Mouse (Mus musculus) heart, postnatal 0 days (tissue): ENCODE data around the gene Lamp1. TPM values are rescaled to one million over a fixed set of nuclear protein-coding genes. Genes with fewer than 3 reads are reported as not detected.

Experiments
- ATAC-seq: fragments of 200-750 bp; cut with Nextera tagmentation; 2 replicates; pipeline ENCODE4 v1.8.0; 2017; ENCODE audit warnings: low read depth, moderate number of reproducible peaks, moderate library complexity; ENCODE audit not compliant: insufficient read depth
- DNase-seq: peaks from one replicate; pipeline ENCODE4 v3.0.0-alpha.2; 2016; ENCODE audit warnings: low spot score
- H3K27ac ChIP-seq: fragments of 300-500 bp; sonication (generic); 2 replicates; pipeline ENCODE4 v1.5.1; 2014; ENCODE audit warnings: low read depth, mild to moderate bottlenecking
- H3K27me3 ChIP-seq: fragments of 300-500 bp; sonication (generic); 2 replicates; pipeline ENCODE4 v1.6.1; 2014; ENCODE audit warnings: low read length, mixed read lengths; ENCODE audit not compliant: control insufficient read depth, insufficient read depth
- H3K36me3 ChIP-seq: fragments of 300-500 bp; sonication (generic); replicated peaks from 2 replicates; pipeline ENCODE4 v1.6.1; 2014; ENCODE audit warnings: low read length, mixed read lengths; ENCODE audit not compliant: control insufficient read depth, insufficient read depth
- H3K4me1 ChIP-seq: fragments of 300-500 bp; sonication (generic); 2 replicates; pipeline ENCODE4 v1.6.1; 2014; ENCODE audit warnings: antibody characterized with exemption; ENCODE audit not compliant: control insufficient read depth, insufficient read depth
- H3K4me2 ChIP-seq: fragments of 300-500 bp; sonication (generic); 2 replicates; pipeline ENCODE4 v1.6.1; 2014; ENCODE audit warnings: low read depth, mild to moderate bottlenecking, low read length, moderate library complexity
- H3K4me3 ChIP-seq: fragments of 300-500 bp; sonication (generic); 2 replicates; pipeline ENCODE4 v1.5.1; 2014; ENCODE audit warnings: low read depth, low read length
- H3K9ac ChIP-seq: fragments of 300-500 bp; sonication (generic); replicated peaks from 2 replicates; pipeline ENCODE4 v1.6.1; 2014; ENCODE audit warnings: low read depth, low read length, mixed read lengths
- H3K9me3 ChIP-seq: fragments of 300-500 bp; sonication (generic); replicated peaks from 2 replicates; pipeline ENCODE4 v1.6.1; 2016; ENCODE audit warnings: low read length; ENCODE audit not compliant: control insufficient read depth
- CTCF ChIP-seq: IDR thresholded peaks from 2 replicates; pipeline ENCODE4 v1.5.1; 2016; ENCODE audit warnings: antibody characterized with exemption, control low read depth, low read depth
- EP300 ChIP-seq: IDR thresholded peaks from 2 replicates; pipeline ENCODE4 v1.6.1; 2016; ENCODE audit warnings: antibody characterized with exemption, low read depth
- WGBS: fragments of 180-500 bp; shearing (Covaris S2); extraction: QIAGEN DNeasy Blood & Tissue Kit; methylation state at CpG from one replicate; pipeline ENCODE4 v1.1.7; 2014; 5-methylcytosine and 5-hydroxymethylcytosine counted together
- polyA plus RNA-seq: library from polyadenylated mRNA; unstranded; fragments of >200 nt; fragmentation: Nextera tagmentation; extraction: Ambion mirVana; gene quantifications from 2 replicates; pipeline ENCODE4 v1.2.1, GENCODE M21; 2015
- total RNA-seq: library from RNA; depleted of rRNA; stranded (reverse); fragments of >200 nt; gene quantifications from 2 replicates; pipeline ENCODE4 v1.2.3, GENCODE M21; 2014; ENCODE audit warnings: low replicate concordance

Gene Lamp1
- total and polyA plus RNA-seq, 2 experiments from 2014 or later, result 267 to 327 TPM

- H3K27me3 ChIP-seq, result no peaks in the 10 kb centered on the region
- H3K4me3 ChIP-seq, result no peak overlapping the region
- peaks cover 10% of the 10 kb centered on the region for H3K36me3 ChIP-seq
- H3K27ac ChIP-seq, result peak overlapping the region; percentile 56
- 36% methylated on average over 18 of the region's 18 CpGs for WGBS
- H3K4me1 ChIP-seq, result peaks cover 24% of the 10 kb centered on the region
- TF ChIP-seq CTCF (no peak), EP300 (no peak)
- no peaks in the 10 kb centered on the region for H3K9me3 ChIP-seq
- ATAC-seq, result peak; percentile 44; the same call in 1 of the 2 replicates
- 0 out of 2 replicates have a peak overlapping the region, but pooled peaks have one; percentile 3 for H3K9ac ChIP-seq
- no peak overlapping the region for H3K4me2 ChIP-seq
- peak; percentile 55 for DNase-seq
These were observed 22.1 kb downstream of the Lamp1 start for GRCm38 (mm10) chr8:13180911-13181690.

- WGBS, result 20% methylated on average over 2 of the region's 2 CpGs
- TF ChIP-seq CTCF (no peak), EP300 (no peak)
- ATAC-seq (no peak), DNase-seq (no peak)
- H3K27me3 ChIP-seq, result no peaks in the 10 kb centered on the region
- no peak overlapping the region for H3K4me2 ChIP-seq
- H3K4me1 ChIP-seq, result peaks cover 24% of the 10 kb centered on the region
- no peaks in the 10 kb centered on the region for H3K9me3 ChIP-seq
- no peak overlapping the region for H3K9ac ChIP-seq
- no peak overlapping the region for H3K4me3 ChIP-seq
- H3K27ac ChIP-seq, result peak overlapping the region; percentile 56; the same call in 1 of the 2 replicates
- peaks cover 5% of the 10 kb centered on the region for H3K36me3 ChIP-seq
These were observed 22.7 kb downstream of the Lamp1 start for GRCm38 (mm10) chr8:13181691-13181976.

- H3K36me3 ChIP-seq, result no peaks in the 10 kb centered on the region
- ATAC-seq (no peak), DNase-seq (no peak)
- peaks cover 3% of the 10 kb centered on the region; the same call in 1 of the 2 replicates for H3K4me1 ChIP-seq
- H3K9ac ChIP-seq, result no peak overlapping the region
- H3K27me3 ChIP-seq, result no peaks in the 10 kb centered on the region
- H3K4me2 ChIP-seq, result no peak overlapping the region
- H3K4me3 ChIP-seq, result no peak overlapping the region
- no peaks in the 10 kb centered on the region for H3K9me3 ChIP-seq
- TF ChIP-seq EP300 (no peak), CTCF (no peak)
- WGBS, result 77% methylated on average over 8 of the region's 8 CpGs
- no peak overlapping the region for H3K27ac ChIP-seq
These were observed 27.9 kb downstream of the Lamp1 start for GRCm38 (mm10) chr8:13186819-13187218.

- TF ChIP-seq EP300, result no peak
- TF ChIP-seq CTCF, result no peak
- no peak overlapping the region for H3K4me2 ChIP-seq
- no peaks in the 10 kb centered on the region for H3K4me1 ChIP-seq
- no peak overlapping the region for H3K4me3 ChIP-seq
- DNase-seq, result no peak
- H3K27ac ChIP-seq, result no peak overlapping the region
- no peak for ATAC-seq
- 75% methylated on average over 9 of the region's 9 CpGs for WGBS
- H3K9ac ChIP-seq, result no peak overlapping the region
- H3K9me3 ChIP-seq, result no peaks in the 10 kb centered on the region
- H3K27me3 ChIP-seq, result no peaks in the 10 kb centered on the region
- H3K36me3 ChIP-seq, result no peaks in the 10 kb centered on the region
These were observed 28.3 kb downstream of the Lamp1 start for GRCm38 (mm10) chr8:13187229-13187628.

- no peaks in the 10 kb centered on the region for H3K27me3 ChIP-seq
- no peak overlapping the region for H3K4me3 ChIP-seq
- no peak overlapping the region for H3K27ac ChIP-seq
- TF ChIP-seq CTCF, result no peak
- no peak for TF ChIP-seq EP300
- no peaks in the 10 kb centered on the region for H3K36me3 ChIP-seq
- no peaks in the 10 kb centered on the region for H3K4me1 ChIP-seq
- DNase-seq (no peak), ATAC-seq (no peak)
- no peak overlapping the region for H3K4me2 ChIP-seq
- 71% methylated on average over 7 of the region's 7 CpGs for WGBS
- H3K9me3 ChIP-seq, result no peaks in the 10 kb centered on the region
- no peak overlapping the region for H3K9ac ChIP-seq
These were observed 28.7 kb downstream of the Lamp1 start for GRCm38 (mm10) chr8:13187638-13188037.
